ENCODE assay signal across 34 mouse cellular contexts in genomic region chrX:134553326-134553725, GRCm38 (mm10).
"Had no signal": no experiment of that assay in that cellular context is flagged by ENCODE, and none has a peak within 500 bp of the region (broad histone marks: within the 10 kb centered on the region; RNA-seq: fewer than 3 reads in every experiment).

No protein-coding gene starts in this region.

- H3K27me3 ChIP-seq: heart, embryonic 12.5 days; heart, embryonic 13.5 days; heart, embryonic 15.5 days; hindbrain, embryonic 12.5 days; hindbrain, embryonic 13.5 days; hindbrain, embryonic 15.5 days; intestine, embryonic 15.5 days; kidney, embryonic 15.5 days had no signal

- H3K27ac ChIP-seq: heart, embryonic 10.5 days; heart, embryonic 13.5 days; heart, embryonic 15.5 days; hindbrain, embryonic 10.5 days; hindbrain, embryonic 12.5 days; hindbrain, embryonic 13.5 days; hindbrain, embryonic 14.5 days; hindbrain, embryonic 15.5 days; hindbrain, postnatal 0 days; intestine, embryonic 15.5 days; kidney, embryonic 15.5 days; kidney, postnatal 0 days; layer of hippocampus, adult 2 months had no signal

- H3K9ac ChIP-seq: heart, embryonic 12.5 days; heart, embryonic 13.5 days; heart, embryonic 15.5 days; hindbrain, embryonic 12.5 days; hindbrain, embryonic 13.5 days; hindbrain, embryonic 14.5 days; hindbrain, embryonic 15.5 days; intestine, embryonic 15.5 days; kidney, embryonic 15.5 days had no signal

- H3K4me3 ChIP-seq: heart, embryonic 10.5 days; heart, embryonic 12.5 days; heart, embryonic 13.5 days; heart, embryonic 15.5 days; hindbrain, embryonic 10.5 days; hindbrain, embryonic 12.5 days; hindbrain, embryonic 13.5 days; hindbrain, embryonic 15.5 days; intestine, embryonic 15.5 days; kidney, embryonic 15.5 days; layer of hippocampus, adult 2 months had no signal

- DNase-seq: heart, postnatal 10 days; heart, postnatal 14 days; heart, postnatal 36 days; heart, postnatal 4 days; kidney, adult 11 months; kidney, adult 18-20 months; kidney, adult 2 months; kidney, adult 8-10 months; kidney, adult 9 months; kidney, postnatal 10 days; kidney, postnatal 14 days; kidney, postnatal 25 days; kidney, postnatal 36 days; kidney, postnatal 4 days; layer of hippocampus, adult 9-11 months; layer of hippocampus, postnatal 36 days had no signal

- H3K36me3 ChIP-seq: heart, embryonic 10.5 days; heart, embryonic 12.5 days; heart, embryonic 13.5 days; heart, embryonic 15.5 days; hindbrain, embryonic 10.5 days; hindbrain, embryonic 12.5 days; hindbrain, embryonic 13.5 days; hindbrain, embryonic 15.5 days; intestine, embryonic 15.5 days; kidney, embryonic 15.5 days had no signal

- H3K4me1 ChIP-seq: heart, embryonic 10.5 days; heart, embryonic 12.5 days; heart, embryonic 13.5 days; heart, embryonic 15.5 days; hindbrain, embryonic 10.5 days; hindbrain, embryonic 12.5 days; hindbrain, embryonic 13.5 days; hindbrain, embryonic 15.5 days; intestine, embryonic 15.5 days; kidney, embryonic 15.5 days had no signal

- ATAC-seq: hindbrain, embryonic 16.5 days; hindbrain, postnatal 0 days; inflammation-experienced regulatory T-cells, adult 6 months; intestine, embryonic 15.5 days; intestine, embryonic 16.5 days; intestine, postnatal 0 days had no signal
